19 mouse cellular contexts compared by ENCODE assay signal in genomic region chr19:34423783-34424335, GRCm38 (mm10). TPM values are rescaled to one million over a fixed set of nuclear protein-coding genes. Genes with fewer than 3 reads are reported as not detected.
"Had no signal": no experiment of that assay in that cellular context is flagged by ENCODE, and none has a peak within 500 bp of the region (broad histone marks: within the 10 kb centered on the region; RNA-seq: fewer than 3 reads in every experiment).

No protein-coding gene starts in this region.

- H3K27me3 ChIP-seq: liver, embryonic 13.5 days; neural tube, embryonic 12.5 days; neural tube, embryonic 15.5 days; stomach, embryonic 15.5 days had no signal

- H3K27ac ChIP-seq: liver, embryonic 13.5 days; neural tube, embryonic 12.5 days; neural tube, embryonic 15.5 days; stomach, embryonic 15.5 days had no signal

- H3K4me1 ChIP-seq: liver, embryonic 13.5 days; neural tube, embryonic 12.5 days; neural tube, embryonic 15.5 days; stomach, embryonic 15.5 days had no signal

- H3K9me3 ChIP-seq: liver, embryonic 13.5 days; neural tube, embryonic 12.5 days; neural tube, embryonic 15.5 days; stomach, embryonic 15.5 days had no signal

- H3K9ac ChIP-seq: liver, embryonic 13.5 days; neural tube, embryonic 12.5 days; neural tube, embryonic 15.5 days; stomach, embryonic 15.5 days had no signal

- H3K36me3 ChIP-seq: liver, embryonic 13.5 days; neural tube, embryonic 12.5 days; neural tube, embryonic 15.5 days; stomach, embryonic 15.5 days had no signal

- H3K4me3 ChIP-seq: liver, embryonic 13.5 days; neural tube, embryonic 12.5 days; neural tube, embryonic 15.5 days; stomach, embryonic 15.5 days had no signal

- DNase-seq: kidney, adult 2 months; kidney, postnatal 14 days; kidney, postnatal 4 days; liver, embryonic 13.5 days; lung, adult 2 months; midbrain, embryonic 14.5 days; right cerebral cortex, adult 18-20 months; right cerebral cortex, postnatal 14 days; right cerebral cortex, postnatal 4 days; spleen, adult 18-20 months; thymus, postnatal 25 days had no signal

- H3K4me2 ChIP-seq: liver, embryonic 13.5 days; midbrain, embryonic 11.5 days; neural tube, embryonic 12.5 days; neural tube, embryonic 15.5 days; stomach, embryonic 15.5 days had no signal

- ATAC-seq: intestine, postnatal 0 days; lung, postnatal 0 days had no signal

RNA-seq across cellular contexts. Expression of gene Ch25h, which starts 51.1 kb away (rescaled TPM):
- total RNA-seq: liver, adult 2 months; megakaryocyte-erythroid progenitor cell, adult 5-6 weeks had no signal
